Mouse (Mus musculus): Measurements from ENCODE around the gene Klhl33.
A peak's percentile ranks its signal among the peaks of the same experiment; 100 is the strongest.
"Not testable (repeated sequence)": the region's sequence is repeated elsewhere in the genome, so short reads cannot be mapped to it uniquely, and the experiment has no call there.

The Klhl33 gene

DNA sequence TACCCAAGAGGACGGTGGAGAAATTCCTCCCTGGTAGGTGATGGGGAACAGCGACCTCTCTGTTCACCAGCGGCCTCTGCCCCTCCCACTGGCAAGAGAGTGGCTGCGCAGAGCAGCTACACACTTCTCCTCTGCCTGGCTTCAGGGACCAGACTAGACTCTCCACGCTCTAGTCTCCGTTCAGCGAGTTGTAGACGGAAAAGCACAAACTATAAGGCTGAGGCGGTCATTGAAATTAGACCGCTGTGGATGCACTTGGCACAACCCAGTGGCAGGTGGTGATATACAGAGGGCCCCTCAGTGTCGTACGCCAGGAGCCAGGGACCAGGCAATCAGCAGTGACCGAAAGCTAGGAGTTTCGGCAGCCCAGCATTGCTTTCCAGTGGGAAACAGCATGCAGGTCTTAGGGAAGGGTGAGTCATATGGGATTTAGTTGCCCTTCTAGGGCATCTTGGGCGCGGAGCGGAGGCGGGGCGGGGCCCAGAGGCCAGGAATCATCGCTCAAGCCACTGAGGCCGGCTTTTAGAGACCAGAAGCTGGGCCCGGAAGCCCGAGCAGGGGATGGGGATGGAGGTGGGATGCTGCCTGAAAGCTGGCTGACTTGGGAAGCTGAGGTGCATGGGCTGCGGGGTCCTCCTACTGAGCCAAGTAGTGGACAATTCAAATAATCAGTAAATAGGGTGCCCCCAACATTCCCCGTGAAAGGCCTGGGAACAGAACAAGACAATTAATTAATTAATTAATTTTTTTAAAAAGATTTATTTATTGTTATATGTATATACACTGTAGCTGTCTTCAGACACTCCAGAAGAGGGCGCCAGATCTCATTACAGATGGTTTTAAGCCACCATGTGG lies 6.9 kb upstream of the Klhl33 start:
- DNase-seq, result peak; percentile 77

DNA sequence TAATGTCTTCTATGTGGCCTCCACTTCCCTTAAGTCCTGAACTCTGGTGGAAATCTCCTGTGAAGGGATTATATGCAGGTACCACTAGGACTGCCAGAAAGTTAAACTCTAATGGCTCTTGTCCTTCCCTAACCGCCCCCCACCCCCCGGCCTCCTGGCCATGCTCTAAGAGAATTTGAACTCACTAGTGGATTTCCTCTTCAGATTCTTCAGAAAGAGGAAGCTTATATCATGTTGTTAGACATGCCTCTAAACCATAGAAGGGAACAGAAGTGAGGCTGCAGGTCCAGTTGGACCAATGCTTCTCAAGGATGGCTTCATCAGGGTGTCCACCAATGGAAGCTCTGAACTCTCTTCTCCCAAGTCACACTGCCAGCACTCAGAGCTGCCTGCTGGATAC lies 685 bp upstream of the Klhl33 start:
- DNase-seq, result not testable (repeated sequence)

DNA sequence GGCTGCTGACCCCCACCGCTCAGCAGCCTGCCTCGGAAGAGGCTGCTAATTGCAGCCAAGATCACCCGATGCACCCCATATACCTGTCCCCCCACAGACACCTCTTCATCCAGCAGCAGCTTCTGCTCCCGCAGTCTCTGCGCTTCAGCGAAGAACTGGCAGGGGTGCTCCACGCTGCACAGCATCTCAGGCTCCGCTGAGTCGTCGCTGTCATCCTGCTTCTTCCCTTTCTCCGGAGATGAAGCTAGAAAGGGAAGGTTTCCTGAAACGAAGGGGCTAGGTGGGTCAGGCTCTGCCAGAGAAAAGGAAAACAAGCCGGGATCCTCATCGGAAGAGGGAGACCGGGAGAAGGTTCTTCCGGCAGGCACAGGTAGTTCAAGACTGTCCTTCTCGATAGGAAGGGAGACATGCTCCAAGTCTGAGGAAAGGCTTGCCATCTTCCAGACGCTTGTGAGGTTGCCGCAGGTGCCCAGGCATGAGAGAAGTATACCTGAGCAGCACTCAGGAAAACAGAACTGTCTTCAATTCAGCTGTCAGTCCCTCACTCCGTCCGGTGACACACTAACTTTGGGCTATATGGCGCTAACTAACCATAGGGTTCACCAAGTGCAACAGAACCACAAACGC lies 447 bp downstream of the Klhl33 start:
- peak; percentile 52 for DNase-seq

DNA sequence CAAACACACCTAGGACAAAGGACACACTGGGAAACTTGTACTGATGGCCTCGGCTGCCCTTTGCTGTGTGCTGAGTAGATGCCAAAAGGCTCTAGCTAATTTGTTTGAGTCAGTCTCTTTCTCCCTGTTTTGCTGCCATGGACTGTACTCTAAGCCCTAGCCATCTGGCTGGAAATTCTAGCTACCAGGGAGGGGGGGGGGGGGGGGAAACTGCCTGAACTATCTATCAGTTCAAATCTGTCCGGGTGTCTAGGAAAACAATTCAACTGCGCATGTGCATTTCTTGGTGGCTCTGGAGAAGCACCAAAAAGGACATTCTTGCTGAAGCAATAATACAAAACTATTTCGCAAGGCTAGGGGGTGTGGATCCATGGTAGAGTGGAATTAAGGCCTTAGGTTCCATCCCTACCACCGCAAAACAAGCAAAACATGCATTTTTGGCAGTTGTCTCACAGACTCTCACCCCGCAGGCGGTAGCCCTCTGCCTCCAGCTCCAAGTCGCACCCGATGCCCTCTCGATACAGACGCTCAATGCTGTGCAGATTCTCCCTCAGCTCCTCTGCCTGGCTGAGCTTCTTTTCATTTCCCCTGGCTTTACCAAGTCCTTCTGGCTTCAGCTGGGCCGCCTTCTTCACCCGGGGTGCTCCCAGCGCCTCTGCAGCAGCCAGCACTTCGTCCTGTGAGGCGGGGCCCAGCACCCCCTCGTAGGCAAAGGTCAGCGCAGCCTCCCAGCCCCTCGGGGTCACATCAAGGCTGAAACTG lies 1.1 kb downstream of the Klhl33 start:
- DNase-seq, result peak; percentile 65

DNA sequence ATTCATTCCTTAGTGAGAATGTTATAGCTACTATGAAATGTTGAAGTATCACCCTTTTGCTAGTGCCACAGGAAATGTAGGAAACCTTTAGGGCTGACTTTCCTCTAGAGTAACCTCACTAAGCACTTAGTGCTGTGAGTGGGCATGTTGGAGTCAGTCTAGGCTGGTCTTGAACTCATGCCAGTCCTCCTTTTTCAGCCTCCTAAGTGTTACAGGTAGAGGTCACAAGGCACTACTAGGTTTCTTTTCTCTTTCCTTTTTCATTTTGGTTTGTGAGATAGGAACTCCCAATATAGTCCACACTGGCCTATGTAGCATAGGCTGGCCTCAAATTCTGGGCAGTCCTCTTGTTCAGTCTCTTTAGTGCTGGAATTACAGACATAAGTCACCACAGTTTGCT lies 1.9 kb downstream of the Klhl33 start:
- DNase-seq, result no peak

GRCm38 (mm10) chr14:50892541-50893459 lies 4.5 kb downstream of the Klhl33 start:
- DNase-seq, result no peak

- DNase-seq, result no peak
Observed at GRCm38 (mm10) chr14:50892091-50892490, 5.2 kb downstream of the Klhl33 start.

GRCm38 (mm10) chr14:50891621-50892020 lies 5.7 kb downstream of the Klhl33 start:
- DNase-seq, result no peak

DNA sequence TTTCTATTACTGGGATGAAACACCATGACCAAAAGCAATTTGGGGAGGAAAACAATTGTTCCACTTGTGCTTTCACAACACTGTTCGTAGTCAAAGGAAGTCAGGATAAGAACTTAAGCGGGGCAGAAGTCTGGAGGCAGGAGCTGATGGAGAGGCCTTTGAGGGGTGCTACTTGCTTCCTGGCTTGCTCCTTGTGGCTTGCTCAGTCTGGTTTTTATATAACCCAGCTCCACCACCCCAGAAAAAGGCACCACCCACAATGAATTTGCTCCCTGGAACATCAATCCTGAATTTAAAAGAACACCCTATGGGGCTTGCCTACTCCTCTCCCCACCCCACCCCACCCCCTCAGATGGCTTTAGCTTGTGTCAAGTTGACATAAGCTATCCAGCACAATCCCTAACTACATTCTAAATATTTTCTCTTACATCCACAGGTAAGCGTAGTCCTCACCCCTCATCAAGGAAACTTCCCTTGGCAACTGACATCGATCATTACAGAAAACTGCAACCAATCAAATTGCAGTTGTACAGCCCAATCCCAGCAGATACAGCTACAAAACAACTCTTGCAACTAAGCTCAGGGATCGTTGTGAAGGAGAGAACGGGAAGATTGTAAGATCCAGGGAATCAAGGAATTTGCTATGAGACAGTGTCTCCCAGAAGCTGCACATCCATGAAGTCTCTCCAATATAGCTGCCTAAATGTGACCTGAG lies 20.9 kb downstream of the Klhl33 start:
- DNase-seq, result no peak

- DNase-seq, result no peak
Observed at GRCm38 (mm10) chr14:50875591-50876230, 21.6 kb downstream of the Klhl33 start.

GRCm38 (mm10) chr14:50875175-50875574 lies 22.1 kb downstream of the Klhl33 start:
- no peak for DNase-seq

GRCm38 (mm10) chr14:50871284-50871683 lies 26.0 kb downstream of the Klhl33 start:
- no peak for DNase-seq

DNA sequence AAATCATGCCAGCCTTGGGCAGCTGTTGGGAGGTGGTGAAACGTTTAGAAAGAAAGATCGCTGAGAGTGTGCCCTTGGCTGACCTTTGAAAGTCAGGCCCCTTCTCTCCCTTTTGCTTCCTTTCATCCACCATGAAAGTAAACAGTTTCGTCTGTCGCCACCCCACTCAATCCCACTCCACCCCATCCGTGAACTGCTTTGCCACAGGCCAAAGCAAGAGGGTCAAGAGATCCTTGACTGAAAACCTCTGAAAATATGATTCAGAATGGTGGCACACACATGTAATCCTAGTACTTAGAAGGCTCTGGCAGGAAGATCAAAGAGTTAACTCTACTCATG lies 26.5 kb downstream of the Klhl33 start:
- no peak for DNase-seq

- DNase-seq, result peak; percentile 86
Observed at GRCm38 (mm10) chr14:50869889-50870804, 27.2 kb downstream of the Klhl33 start, which contains the start of gene Tep1. Gene Tep1, minus strand, starts transcription at chr14:50870560.

DNA sequence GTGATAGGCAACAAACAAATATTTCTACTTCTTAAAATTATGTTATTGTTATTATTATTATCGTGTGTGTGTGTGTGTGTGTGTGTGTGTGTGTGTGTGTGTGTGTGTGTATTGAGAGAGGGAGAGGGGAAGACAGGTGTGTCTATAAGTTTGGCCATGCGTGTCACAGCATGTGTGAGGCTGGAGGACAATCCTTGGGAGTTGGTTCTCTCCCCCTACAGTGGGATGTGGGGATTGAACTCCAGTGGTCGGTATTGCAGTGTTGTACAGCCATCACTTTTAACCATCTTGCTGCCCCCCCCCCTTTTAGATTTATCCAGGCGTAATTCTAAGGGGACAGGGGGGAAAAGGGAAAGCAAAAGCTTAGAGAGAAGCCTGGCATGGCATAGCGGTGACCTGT lies 28.7 kb downstream of the Klhl33 start:
- no peak for DNase-seq

DNA sequence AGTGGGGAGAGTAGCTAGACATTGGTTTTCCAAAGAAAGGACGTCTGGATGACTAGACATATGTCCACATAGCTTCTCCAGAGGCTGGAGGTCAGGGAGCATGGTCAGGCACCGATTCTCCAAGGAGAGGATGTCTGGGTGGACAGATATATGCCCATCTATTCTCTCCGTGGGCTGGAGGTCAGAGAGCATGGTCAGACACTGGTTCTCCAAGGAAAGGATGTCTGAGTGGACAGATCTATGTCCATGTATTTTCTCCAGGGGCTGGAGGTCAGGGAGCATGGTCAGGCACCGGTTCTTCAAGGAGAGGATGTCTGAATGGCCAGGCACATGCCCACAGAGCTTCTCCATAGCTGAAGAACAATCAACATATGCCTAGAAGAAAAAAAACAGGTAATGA lies 29.1 kb downstream of the Klhl33 start:
- DNase-seq, result no peak

- no peak for DNase-seq
Observed at GRCm38 (mm10) chr14:50866966-50867365, 30.3 kb downstream of the Klhl33 start.

- not testable (repeated sequence) for DNase-seq
Observed at GRCm38 (mm10) chr14:50865005-50865404, 32.3 kb downstream of the Klhl33 start.

DNA sequence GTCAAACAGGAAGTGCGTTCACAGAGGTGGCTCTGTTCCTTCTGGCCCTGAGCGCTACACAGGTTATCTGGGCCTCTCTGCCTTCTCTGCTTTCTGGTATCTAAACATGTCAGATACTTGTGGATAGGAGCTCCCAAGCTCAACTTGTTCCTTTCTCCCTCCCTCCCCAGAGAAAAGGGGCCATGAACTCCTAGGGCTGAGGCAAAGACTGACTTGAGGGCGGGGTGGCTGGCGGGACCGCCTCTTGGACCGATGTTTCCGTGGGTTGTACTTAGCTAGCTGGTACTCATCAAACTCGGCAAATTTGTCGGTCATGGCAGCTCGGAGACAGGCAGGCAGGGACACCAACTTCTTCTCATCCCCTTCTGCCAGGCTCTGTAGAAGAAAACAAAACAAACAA lies 34.7 kb downstream of the Klhl33 start:
- no peak for DNase-seq

GRCm38 (mm10) chr14:50855788-50856187 lies 41.5 kb downstream of the Klhl33 start:
- DNase-seq, result no peak
